Mouse (Mus musculus): ENCODE measurements around the gene Naif1. TPM values are rescaled to one million over a fixed set of nuclear protein-coding genes. Genes with fewer than 3 reads are reported as not detected.

Naif1 gene
- polyA plus RNA-seq, 1 experiment from 2014 or later, result 6.4 TPM

DNA sequence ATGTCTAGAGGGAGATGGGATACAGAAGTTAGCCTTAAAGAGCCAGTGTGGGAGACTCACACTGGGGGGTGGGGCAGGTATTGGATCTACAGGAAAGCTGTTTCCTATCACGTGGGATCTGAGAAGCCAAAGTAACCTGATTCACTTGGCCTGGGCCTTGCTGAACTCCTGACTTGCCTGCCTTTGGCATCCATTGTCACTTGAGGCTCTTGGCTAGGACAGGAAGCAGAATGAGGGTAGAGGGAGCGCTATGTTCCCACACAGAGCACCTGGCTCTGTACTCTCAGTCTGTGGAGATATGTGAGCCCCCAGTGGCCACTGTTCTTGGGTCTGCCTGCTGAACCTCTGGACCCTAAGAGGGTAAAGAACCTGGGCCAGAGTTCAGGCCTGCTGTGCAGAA is 33.7 kb upstream of the Naif1 start:
- Histone ChIP-seq H3K9ac (ENCODE audit: low read length) (no peak overlapping the region), H3K4me2 (no peak overlapping the region), H3K36me3 (ENCODE audit: control insufficient read depth, insufficient read depth, low read length) (peaks cover 36% of the 10 kb centered on the region), H3K9me3 (ENCODE audit: control insufficient read depth, low read length) (no peaks in the 10 kb centered on the region), H3K4me3 (ENCODE audit: low read depth, low read length) (no peak overlapping the region), H3K27ac (ENCODE audit: low read depth, low read length) (no peak overlapping the region), H3K4me1 (ENCODE audit: control insufficient read depth, insufficient read depth, low read length) (no peaks in the 10 kb centered on the region), H3K27me3 (ENCODE audit: control insufficient read depth, insufficient read depth, low read length) (no peaks in the 10 kb centered on the region)
- 85% methylated on average over 2 of the region's 2 CpGs for WGBS
- DNase-seq (ENCODE audit: low spot score, missing footprints), result peak; percentile 76
- no peak for ATAC-seq (ENCODE audit: low FRiP score)

DNA sequence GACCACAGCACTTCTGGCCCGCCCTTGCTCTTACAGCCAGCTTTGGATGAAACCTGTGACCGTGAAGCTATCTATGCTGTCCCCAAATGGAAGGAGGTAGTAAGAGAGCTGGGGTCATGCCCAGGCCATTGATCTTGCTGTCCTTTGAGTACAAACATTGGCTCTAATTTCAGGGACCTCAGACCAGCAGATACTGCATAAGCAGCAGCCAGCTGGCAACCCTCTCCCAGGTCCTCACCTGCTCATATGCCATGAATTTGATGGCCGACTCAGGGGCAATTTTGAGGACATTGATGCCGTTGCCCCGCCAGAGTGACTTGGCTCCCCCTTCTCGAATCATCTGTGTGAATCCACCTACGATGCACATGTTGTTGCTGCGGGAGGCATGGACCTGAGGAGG is 32.8 kb upstream of the Naif1 start:
- no peak for DNase-seq (ENCODE audit: low spot score, missing footprints)
- H3K27me3 ChIP-seq (ENCODE audit: control insufficient read depth, insufficient read depth, low read length), result no peaks in the 10 kb centered on the region
- WGBS, result 93% methylated on average over 8 of the region's 8 CpGs
- no peak for ATAC-seq (ENCODE audit: low FRiP score)
- H3K27ac ChIP-seq (ENCODE audit: low read depth, low read length), result no peak overlapping the region
- no peaks in the 10 kb centered on the region for H3K4me1 ChIP-seq (ENCODE audit: control insufficient read depth, insufficient read depth, low read length)
- H3K4me2 ChIP-seq, result no peak overlapping the region
- H3K36me3 ChIP-seq (ENCODE audit: control insufficient read depth, insufficient read depth, low read length), result peaks cover 36% of the 10 kb centered on the region
- no peaks in the 10 kb centered on the region for H3K9me3 ChIP-seq (ENCODE audit: control insufficient read depth, low read length)
- no peak overlapping the region for H3K9ac ChIP-seq (ENCODE audit: low read length)
- H3K4me3 ChIP-seq (ENCODE audit: low read depth, low read length), result no peak overlapping the region

DNA sequence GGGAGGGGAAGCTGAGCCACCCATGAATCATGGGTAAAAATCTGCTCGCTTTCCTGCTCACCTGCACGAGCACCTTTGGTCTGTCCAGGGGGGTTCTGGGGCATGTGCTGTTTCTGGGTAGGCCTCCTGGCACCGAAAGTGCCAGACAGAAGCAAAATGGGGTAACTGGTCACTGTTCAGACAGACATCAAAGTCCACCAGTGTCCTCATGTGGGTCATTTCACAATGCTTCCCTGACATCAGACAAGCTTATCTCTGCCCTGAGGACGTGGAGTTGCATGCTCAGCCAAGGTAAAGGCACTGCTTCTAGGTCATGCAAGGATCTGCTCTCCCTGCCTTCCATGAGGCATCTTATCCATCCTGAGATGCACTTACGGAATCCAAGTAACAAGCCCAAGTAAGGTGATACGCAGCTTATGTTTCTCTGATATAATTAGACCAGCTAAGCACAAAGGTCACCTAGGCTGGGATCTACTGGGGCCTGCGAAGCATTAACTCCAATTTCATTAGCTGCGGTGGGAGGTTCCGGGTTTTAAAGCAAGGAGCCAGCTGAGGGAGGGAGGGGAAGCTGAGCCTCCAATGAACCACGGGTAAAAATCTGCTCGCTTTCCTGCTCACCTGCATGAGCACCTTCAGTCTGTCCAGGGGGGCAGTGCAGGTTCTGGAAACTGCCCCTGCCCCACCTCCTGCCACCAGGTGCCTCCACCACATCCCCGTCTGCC is 31.7 kb upstream of the Naif1 start:
- DNase-seq (ENCODE audit: low spot score, missing footprints) (no peak), ATAC-seq (ENCODE audit: low FRiP score) (no peak)
- Histone ChIP-seq H3K9ac (ENCODE audit: low read length) (no peak overlapping the region), H3K27me3 (ENCODE audit: control insufficient read depth, insufficient read depth, low read length) (no peaks in the 10 kb centered on the region), H3K27ac (ENCODE audit: low read depth, low read length) (no peak overlapping the region), H3K36me3 (ENCODE audit: control insufficient read depth, insufficient read depth, low read length) (peaks cover 36% of the 10 kb centered on the region), H3K4me2 (no peak overlapping the region), H3K4me1 (ENCODE audit: control insufficient read depth, insufficient read depth, low read length) (peaks cover 7% of the 10 kb centered on the region), H3K9me3 (ENCODE audit: control insufficient read depth, low read length) (no peaks in the 10 kb centered on the region), H3K4me3 (ENCODE audit: low read depth, low read length) (no peak overlapping the region)
- WGBS, result 90% methylated on average over 12 of the region's 12 CpGs

DNA sequence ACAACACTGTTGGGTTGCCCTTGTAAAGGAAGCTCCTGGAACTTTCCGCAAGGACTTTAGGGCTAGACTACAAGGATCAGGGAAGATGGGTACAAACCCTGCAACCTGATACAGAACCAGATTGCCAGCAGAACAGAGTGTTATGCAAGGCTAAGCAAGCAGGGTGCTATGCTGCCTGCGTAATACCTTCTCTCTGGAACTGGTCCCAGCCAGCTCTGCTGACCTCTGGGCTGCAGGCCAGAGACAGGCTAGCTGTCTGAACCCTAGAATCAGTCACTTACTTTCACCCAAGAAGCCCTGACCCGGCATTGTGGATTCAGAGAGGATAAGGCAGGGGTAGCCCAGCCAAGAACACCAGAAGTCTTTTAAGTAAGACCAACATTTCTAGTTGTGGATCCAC is 30.9 kb upstream of the Naif1 start:
- Histone ChIP-seq H3K4me2 (no peak overlapping the region), H3K9ac (ENCODE audit: low read length) (no peak overlapping the region), H3K27me3 (ENCODE audit: control insufficient read depth, insufficient read depth, low read length) (no peaks in the 10 kb centered on the region), H3K4me1 (ENCODE audit: control insufficient read depth, insufficient read depth, low read length) (peaks cover 10% of the 10 kb centered on the region), H3K27ac (ENCODE audit: low read depth, low read length) (no peak overlapping the region), H3K4me3 (ENCODE audit: low read depth, low read length) (no peak overlapping the region), H3K9me3 (ENCODE audit: control insufficient read depth, low read length) (no peaks in the 10 kb centered on the region), H3K36me3 (ENCODE audit: control insufficient read depth, insufficient read depth, low read length) (peaks cover 33% of the 10 kb centered on the region)
- peak; percentile 33 for DNase-seq (ENCODE audit: low spot score, missing footprints)
- WGBS, result 86% methylated on average over 3 of the region's 3 CpGs
- ATAC-seq (ENCODE audit: low FRiP score), result no peak

DNA sequence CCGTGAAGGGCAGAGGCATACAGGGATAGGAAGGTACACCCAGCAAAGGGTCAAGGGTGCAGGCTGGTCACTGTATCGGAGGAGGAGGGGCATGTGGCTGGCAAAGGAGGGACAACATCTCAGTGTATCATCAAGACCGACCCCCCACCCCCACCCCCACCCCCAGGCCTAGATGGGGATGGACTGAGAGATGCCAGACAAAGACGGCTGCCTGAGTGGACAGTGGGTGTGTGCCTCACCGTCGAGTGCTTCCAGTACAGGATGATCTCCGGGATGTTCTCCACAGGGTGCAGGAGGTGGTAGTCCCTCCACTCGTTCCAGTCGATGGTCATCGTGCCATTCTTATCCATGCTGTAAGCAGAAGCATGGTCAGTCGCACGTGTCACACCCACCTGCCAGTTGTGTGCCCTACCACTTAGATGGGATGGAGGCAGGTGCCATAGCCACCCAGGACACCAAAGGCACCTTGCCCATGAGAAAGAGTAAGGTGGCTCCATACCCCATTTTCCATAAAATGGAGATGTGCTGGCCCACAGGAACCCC is 30.1 kb upstream of the Naif1 start:
- Histone ChIP-seq H3K36me3 (ENCODE audit: control insufficient read depth, insufficient read depth, low read length) (peaks cover 30% of the 10 kb centered on the region), H3K9me3 (ENCODE audit: control insufficient read depth, low read length) (no peaks in the 10 kb centered on the region), H3K9ac (ENCODE audit: low read length) (no peak overlapping the region), H3K27ac (ENCODE audit: low read depth, low read length) (no peak overlapping the region), H3K4me1 (ENCODE audit: control insufficient read depth, insufficient read depth, low read length) (peaks cover 17% of the 10 kb centered on the region), H3K4me3 (ENCODE audit: low read depth, low read length) (no peak overlapping the region), H3K4me2 (no peak overlapping the region), H3K27me3 (ENCODE audit: control insufficient read depth, insufficient read depth, low read length) (no peaks in the 10 kb centered on the region)
- WGBS, result 92% methylated on average over 12 of the region's 12 CpGs
- DNase-seq (ENCODE audit: low spot score, missing footprints) (peak; percentile 57), ATAC-seq (ENCODE audit: low FRiP score) (no peak)

DNA sequence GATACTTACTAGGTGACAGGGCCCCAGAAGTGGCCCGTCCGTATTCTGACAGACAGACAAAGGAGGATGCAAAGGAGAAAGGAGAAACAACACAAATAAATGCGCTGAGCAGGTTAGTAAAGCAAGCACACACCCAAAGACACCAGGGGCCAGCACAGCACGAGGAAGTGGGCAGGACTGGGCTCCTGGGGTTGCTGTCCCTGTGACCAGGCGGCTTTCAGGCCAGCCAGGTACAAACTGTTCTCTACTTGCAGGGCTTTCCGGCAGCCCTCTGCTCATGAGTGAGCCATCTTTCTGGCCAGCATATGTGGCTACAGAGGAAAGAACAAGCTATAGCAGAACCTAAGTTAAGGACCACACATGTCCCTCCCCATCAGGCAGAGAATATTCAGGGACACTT is 29.6 kb upstream of the Naif1 start:
- Histone ChIP-seq H3K9me3 (ENCODE audit: control insufficient read depth, low read length) (no peaks in the 10 kb centered on the region), H3K9ac (ENCODE audit: low read length) (no peak overlapping the region), H3K4me1 (ENCODE audit: control insufficient read depth, insufficient read depth, low read length) (peaks cover 17% of the 10 kb centered on the region), H3K36me3 (ENCODE audit: control insufficient read depth, insufficient read depth, low read length) (peaks cover 25% of the 10 kb centered on the region), H3K27me3 (ENCODE audit: control insufficient read depth, insufficient read depth, low read length) (no peaks in the 10 kb centered on the region), H3K4me2 (no peak overlapping the region), H3K27ac (ENCODE audit: low read depth, low read length) (no peak overlapping the region), H3K4me3 (ENCODE audit: low read depth, low read length) (no peak overlapping the region)
- DNase-seq (ENCODE audit: low spot score, missing footprints), result no peak
- WGBS, result 87% methylated on average over 6 of the region's 6 CpGs
- no peak for ATAC-seq (ENCODE audit: low FRiP score)

DNA sequence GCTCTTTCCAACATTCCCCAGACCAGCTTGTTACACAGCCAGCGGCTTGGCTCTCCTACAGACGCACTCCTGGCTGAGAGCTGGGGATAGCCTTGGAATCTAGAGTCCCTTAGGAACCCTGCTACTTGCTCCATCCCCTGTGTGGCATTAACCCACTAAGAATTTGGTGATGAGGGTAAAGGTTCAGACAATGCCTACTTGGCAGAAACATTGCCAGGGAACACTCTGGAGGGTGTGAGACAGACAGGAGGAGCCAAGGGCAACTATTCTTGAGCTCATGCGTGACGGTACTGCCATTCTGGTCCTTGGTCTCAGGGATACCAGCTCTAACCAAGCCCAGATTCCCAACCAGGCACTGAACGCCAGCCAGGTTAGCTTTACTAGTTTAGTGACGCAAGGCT is 28.4 kb upstream of the Naif1 start:
- Histone ChIP-seq H3K9ac (ENCODE audit: low read length) (no peak overlapping the region), H3K4me1 (ENCODE audit: control insufficient read depth, insufficient read depth, low read length) (peaks cover 17% of the 10 kb centered on the region), H3K4me2 (no peak overlapping the region), H3K36me3 (ENCODE audit: control insufficient read depth, insufficient read depth, low read length) (peaks cover 16% of the 10 kb centered on the region), H3K27ac (ENCODE audit: low read depth, low read length) (no peak overlapping the region), H3K9me3 (ENCODE audit: control insufficient read depth, low read length) (no peaks in the 10 kb centered on the region), H3K27me3 (ENCODE audit: control insufficient read depth, insufficient read depth, low read length) (no peaks in the 10 kb centered on the region), H3K4me3 (ENCODE audit: low read depth, low read length) (no peak overlapping the region)
- 97% methylated on average over 6 of the region's 6 CpGs for WGBS
- DNase-seq (ENCODE audit: low spot score, missing footprints), result peak; percentile 17
- ATAC-seq (ENCODE audit: low FRiP score), result no peak

DNA sequence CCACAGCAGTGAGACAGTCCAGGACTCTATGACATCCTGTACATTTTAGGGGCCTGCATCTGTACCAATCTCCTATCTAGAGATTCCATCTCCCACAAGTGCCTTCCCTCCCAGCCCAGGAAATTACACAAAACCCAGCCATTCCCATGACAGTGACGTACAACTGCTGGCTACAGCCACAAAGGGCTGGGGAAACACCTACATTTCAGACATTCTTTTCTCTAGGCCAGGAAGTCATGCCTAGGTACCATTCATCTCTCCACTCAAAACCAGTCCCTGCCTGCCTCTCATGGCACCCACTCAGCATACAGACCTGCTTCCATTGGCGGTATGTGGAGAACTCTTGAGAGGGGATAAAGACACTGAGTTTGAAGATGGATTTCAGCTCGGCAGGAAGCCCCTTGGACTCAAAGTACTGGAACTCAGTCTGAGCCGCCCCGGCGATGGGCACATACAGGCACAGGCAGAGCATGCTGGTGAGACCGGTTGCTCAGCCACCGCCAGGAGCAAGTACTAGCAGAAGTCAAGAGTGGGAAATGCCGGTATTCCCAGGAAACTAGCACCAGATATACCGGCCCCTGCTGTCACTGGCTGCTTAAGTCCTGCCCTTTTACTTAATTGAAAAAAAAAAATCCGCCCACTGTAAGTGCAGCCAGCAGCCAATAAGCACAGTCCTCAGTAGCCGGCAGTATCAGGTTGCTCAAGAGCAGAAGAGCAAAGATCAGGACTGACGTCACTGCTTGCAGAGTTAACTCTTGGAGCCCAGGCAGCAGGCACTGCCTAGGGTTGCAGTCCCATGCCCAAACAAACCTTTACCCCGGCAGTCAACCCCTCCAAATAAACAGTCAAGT is 26.6 kb upstream of the Naif1 start:
- ATAC-seq (ENCODE audit: low FRiP score), result peak; percentile 96
- Histone ChIP-seq H3K27ac (ENCODE audit: low read depth, low read length) (no peak overlapping the region), H3K4me2 (peak overlapping the region; percentile 36), H3K36me3 (ENCODE audit: control insufficient read depth, insufficient read depth, low read length) (peaks cover 7% of the 10 kb centered on the region), H3K9me3 (ENCODE audit: control insufficient read depth, low read length) (no peaks in the 10 kb centered on the region), H3K9ac (ENCODE audit: low read length) (peak overlapping the region; percentile 2; the same call in 1 of the 2 replicates), H3K4me3 (ENCODE audit: low read depth, low read length) (peak overlapping the region; percentile 8), H3K4me1 (ENCODE audit: control insufficient read depth, insufficient read depth, low read length) (peaks cover 23% of the 10 kb centered on the region), H3K27me3 (ENCODE audit: control insufficient read depth, insufficient read depth, low read length) (no peaks in the 10 kb centered on the region)
- WGBS, result 2% methylated on average over 14 of the region's 14 CpGs
- peak; percentile 92 for DNase-seq (ENCODE audit: low spot score, missing footprints)

DNA sequence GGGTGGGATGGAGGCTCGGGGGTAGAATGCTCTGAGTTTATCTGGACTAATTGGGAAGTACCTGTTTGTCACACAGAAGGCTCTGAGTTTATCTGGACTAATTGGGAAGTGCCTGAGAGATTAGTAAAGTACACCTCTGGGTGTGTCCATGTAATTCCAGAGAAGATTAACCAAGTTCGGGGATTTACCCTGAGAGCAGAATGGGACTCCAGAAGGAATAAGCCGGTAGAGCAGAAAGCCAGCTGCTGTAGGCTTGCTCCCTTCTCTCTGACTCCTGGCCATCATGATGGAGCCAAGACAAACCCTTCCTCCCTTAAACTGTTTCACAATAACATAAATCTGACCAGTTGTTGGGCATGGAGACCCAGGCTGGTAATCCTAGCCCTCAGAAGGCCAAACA is 25.5 kb upstream of the Naif1 start:
- H3K27ac ChIP-seq (ENCODE audit: low read depth, low read length), result peak overlapping the region; percentile 25; the same call in 1 of the 2 replicates
- no peaks in the 10 kb centered on the region for H3K27me3 ChIP-seq (ENCODE audit: control insufficient read depth, insufficient read depth, low read length)
- DNase-seq (ENCODE audit: low spot score, missing footprints), result peak; percentile 80
- peaks cover 6% of the 10 kb centered on the region for H3K36me3 ChIP-seq (ENCODE audit: control insufficient read depth, insufficient read depth, low read length)
- H3K4me2 ChIP-seq, result no peak overlapping the region
- no peak overlapping the region for H3K9ac ChIP-seq (ENCODE audit: low read length)
- H3K4me1 ChIP-seq (ENCODE audit: control insufficient read depth, insufficient read depth, low read length), result peaks cover 29% of the 10 kb centered on the region
- WGBS, result 40% methylated on average over 3 of the region's 3 CpGs
- H3K9me3 ChIP-seq (ENCODE audit: control insufficient read depth, low read length), result no peaks in the 10 kb centered on the region
- ATAC-seq (ENCODE audit: low FRiP score), result no peak
- no peak overlapping the region for H3K4me3 ChIP-seq (ENCODE audit: low read depth, low read length)

Measured in midbrain, embryonic 11.5 days (tissue).